ENCODE assay signal across 8 mouse cellular contexts in the genomic region with DNA sequence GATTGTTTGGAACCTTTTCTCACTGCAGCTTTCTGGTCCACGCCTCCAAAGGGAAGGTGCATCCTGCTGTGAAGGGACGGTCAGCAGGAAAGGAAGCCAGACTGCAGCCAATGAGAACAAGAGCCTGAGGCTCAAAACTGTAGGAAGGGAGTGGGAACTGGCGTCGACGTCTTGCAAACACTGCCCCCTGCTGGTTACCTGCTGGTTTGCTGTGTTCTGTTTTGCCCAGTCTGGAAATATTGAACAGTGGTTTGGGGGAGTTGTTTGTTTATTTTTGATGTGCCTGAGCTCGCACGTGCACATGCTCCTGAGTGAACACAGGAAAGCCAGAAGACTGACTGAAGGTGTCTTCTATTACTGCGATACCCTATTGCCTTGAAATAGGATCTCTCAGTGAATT. TPM values are rescaled to one million over a fixed set of nuclear protein-coding genes. Genes with fewer than 3 reads are reported as not detected.
DNase-seq lines count a peak whose midpoint lies in the region; ATAC-seq and TF ChIP-seq lines count a peak whose summit lies in the region.

No protein-coding gene starts in this region.

- H3K4me1 ChIP-seq in bone marrow macrophage, adult 2 months (ENCODE audit: control insufficient read depth, insufficient read depth, low read length): no peaks in the 10 kb centered on the region
- 0 out of 2 replicates have a peak, but pooled peaks cover 4% of the 10 kb centered on the region for H3K4me1 ChIP-seq in forebrain, embryonic 10.5 days

- H3K36me3 ChIP-seq in forebrain, embryonic 10.5 days (replicated peaks): no peaks in the 10 kb centered on the region

- H3K27ac ChIP-seq in bone marrow macrophage, adult 2 months (ENCODE audit: insufficient read depth, low read depth, low read length): no peak overlapping the region
- H3K27ac ChIP-seq in forebrain, embryonic 10.5 days: 0 out of 2 replicates have a peak overlapping the region, but pooled peaks have one; percentile 20
- no peak overlapping the region for H3K27ac ChIP-seq in layer of hippocampus, adult 2 months

- peak; percentile 74 for TF ChIP-seq CTCF in bone marrow macrophage, adult 2 months (IDR thresholded peaks at IDR 0.05; ENCODE audit: low read depth, low read length)
- TF ChIP-seq CTCF in layer of hippocampus, adult 2 months (conservative IDR thresholded peaks at IDR 0.05): peak; percentile 95

- H3K9me3 ChIP-seq in forebrain, embryonic 10.5 days: no peaks in the 10 kb centered on the region

- ATAC-seq in CD4-positive, CD25-positive, alpha-beta regulatory T cell, adult 4 months: peak; percentile 40

- TF ChIP-seq POLR2A in bone marrow macrophage, adult 2 months (IDR thresholded peaks at IDR 0.05; ENCODE audit: borderline replicate concordance, low read depth, low read length): no peak

- 13% methylated on average over 8 of the region's 8 CpGs for WGBS in forebrain, embryonic 10.5 days

- intact Hi-C loops in heart, postnatal 36 days (cut with DNase I): loop anchor here (1.0 to 5.0 kb wide), 5 partner anchors 25 to 593 kb away; a partner anchor contains a TSS

- no peak overlapping the region for H3K4me3 ChIP-seq in bone marrow macrophage, adult 2 months (ENCODE audit: insufficient read depth, low read length)
- no peak overlapping the region for H3K4me3 ChIP-seq in forebrain, embryonic 10.5 days
- no peak overlapping the region for H3K4me3 ChIP-seq in layer of hippocampus, adult 2 months

- peak; percentile 75 for DNase-seq in forebrain, embryonic 10.5 days (ENCODE audit: extremely low spot score, low spot score)
- DNase-seq in heart, postnatal 36 days: peak; percentile 86 to 90
- DNase-seq in layer of hippocampus, adult 2 months (ENCODE audit: low spot score in 2 of 2): peak; percentile 70 to 87
- peak; percentile 86 for DNase-seq in lung, postnatal 10 days
- DNase-seq in retina, adult 2 months (ENCODE audit: low read depth, low spot score): peak; percentile 39
- peak; percentile 88 for DNase-seq in thymus, postnatal 14 days

- H3K27me3 ChIP-seq in forebrain, embryonic 10.5 days (ENCODE audit: poor library complexity, severe bottlenecking): no peaks in the 10 kb centered on the region

RNA-seq across cellular contexts. Expression of a gene that starts 1.4 kb away (rescaled TPM):
- 1,000 to 10,000 TPM; 1,659 to 2,511 TPM for polyA plus RNA-seq in CD4-positive, CD25-positive, alpha-beta regulatory T cell, adult 4 months (2017; shearing (Covaris generic))
- polyA plus RNA-seq in bone marrow macrophage, adult 2 months (2012; ENCODE audit: insufficient read depth, insufficient read length, missing spikeins): not detected in 2 replicates
- polyA plus RNA-seq in forebrain, embryonic 10.5 days (2016; fragmentation: Nextera tagmentation; extraction: Ambion mirVana): not detected in 2 replicates
- under 1 TPM; 0.51 to 0.53 TPM for total RNA-seq in heart, postnatal 36 days (2021)
- total RNA-seq in layer of hippocampus, adult 2 months (2021): not detected

RNA-seq across cellular contexts. Expression of a gene that starts 26.0 kb away (rescaled TPM):
- 100 to 1,000 TPM; 196 to 256 TPM for polyA plus RNA-seq in CD4-positive, CD25-positive, alpha-beta regulatory T cell, adult 4 months (2017; shearing (Covaris generic))
- not detected in 2 replicates for polyA plus RNA-seq in bone marrow macrophage, adult 2 months (2012; ENCODE audit: insufficient read depth, insufficient read length, missing spikeins)
- 0.62 and 1.0 TPM in 2 replicates for polyA plus RNA-seq in forebrain, embryonic 10.5 days (2016; fragmentation: Nextera tagmentation; extraction: Ambion mirVana)
- total RNA-seq in heart, postnatal 36 days (2021): 1 to 10 TPM; 6.0 to 6.6 TPM
- total RNA-seq in layer of hippocampus, adult 2 months (2021): 1 to 10 TPM in 1 of 2 experiments, under 1 TPM in 1; 0.74 to 1.5 TPM

RNA-seq across cellular contexts. Expression of a gene that starts 33.2 kb away (rescaled TPM):
- polyA plus RNA-seq in CD4-positive, CD25-positive, alpha-beta regulatory T cell, adult 4 months (2017; shearing (Covaris generic)): 100 to 1,000 TPM; 342 to 402 TPM
- polyA plus RNA-seq in bone marrow macrophage, adult 2 months (2012; ENCODE audit: insufficient read depth, insufficient read length, missing spikeins): not detected in 2 replicates
- polyA plus RNA-seq in forebrain, embryonic 10.5 days (2016; fragmentation: Nextera tagmentation; extraction: Ambion mirVana): 5.9 and 6.1 TPM in 2 replicates
- total RNA-seq in heart, postnatal 36 days (2021): 10 to 100 TPM in 1 of 2 experiments, 1 to 10 TPM in 1; 8.1 to 11.8 TPM
- 1 to 10 TPM; 1.5 to 3.9 TPM for total RNA-seq in layer of hippocampus, adult 2 months (2021)

RNA-seq across cellular contexts. Expression of a gene that starts 53.6 kb away (rescaled TPM):
- polyA plus RNA-seq in CD4-positive, CD25-positive, alpha-beta regulatory T cell, adult 4 months (2017; shearing (Covaris generic)): 100 to 1,000 TPM; 600 to 617 TPM
- polyA plus RNA-seq in bone marrow macrophage, adult 2 months (2012; ENCODE audit: insufficient read depth, insufficient read length, missing spikeins): not detected in 2 replicates
- not detected in 2 replicates for polyA plus RNA-seq in forebrain, embryonic 10.5 days (2016; fragmentation: Nextera tagmentation; extraction: Ambion mirVana)
- total RNA-seq in heart, postnatal 36 days (2021): under 1 TPM in 1 of 2 experiments, not detected in 1; 0.22 TPM
- total RNA-seq in layer of hippocampus, adult 2 months (2021): not detected

RNA-seq across cellular contexts. Expression of a gene that starts 53.6 kb away (rescaled TPM):
- 10 to 100 TPM; 62.5 to 69.5 TPM for polyA plus RNA-seq in CD4-positive, CD25-positive, alpha-beta regulatory T cell, adult 4 months (2017; shearing (Covaris generic))
- polyA plus RNA-seq in bone marrow macrophage, adult 2 months (2012; ENCODE audit: insufficient read depth, insufficient read length, missing spikeins): not detected in 2 replicates
- not detected in 2 replicates for polyA plus RNA-seq in forebrain, embryonic 10.5 days (2016; fragmentation: Nextera tagmentation; extraction: Ambion mirVana)
- 1 to 10 TPM; 3.1 to 4.7 TPM for total RNA-seq in heart, postnatal 36 days (2021)
- not detected for total RNA-seq in layer of hippocampus, adult 2 months (2021)

Comparison
In these comparisons a context has a peak if more than half of its experiments do, and no peak if none do; other contexts are left out.
1. RNA of a gene that starts 1.4 kb away (polyA plus RNA-seq): 1,659 to 2,511 TPM in CD4-positive, CD25-positive, alpha-beta regulatory T cell, adult 4 months; not detected in bone marrow macrophage, adult 2 months and not detected in forebrain, embryonic 10.5 days; every median in the first group is over 1,000 times any median in the second.
2. RNA of a gene that starts 26.0 kb away (polyA plus RNA-seq): 196 to 256 TPM in CD4-positive, CD25-positive, alpha-beta regulatory T cell, adult 4 months; 0.62 to 1.0 TPM in forebrain, embryonic 10.5 days and not detected in bone marrow macrophage, adult 2 months; every median in the first group is over 10 times any median in the second.
3. RNA of a gene that starts 33.2 kb away (polyA plus RNA-seq): 342 to 402 TPM in CD4-positive, CD25-positive, alpha-beta regulatory T cell, adult 4 months; 5.9 to 6.1 TPM in forebrain, embryonic 10.5 days and not detected in bone marrow macrophage, adult 2 months; every median in the first group is over 10 times any median in the second.
4. Peak in every context shown above with its lines, with median percentiles within 50 percentile points of each other: DNase-seq.